Mouse (Mus musculus) heart, adult 2 months (tissue): Measurements from ENCODE around the gene Dhx36. TPM values are rescaled to one million over a fixed set of nuclear protein-coding genes. Genes with fewer than 3 reads are reported as not detected.

ENCODE experiments used
- DNase-seq, 2 experiments: peaks; one replicate each; pipeline ENCODE4 v3.0.0; 2021
- H3K27ac ChIP-seq: fragments of 200-600 bp; 2 replicates; pipeline ENCODE4 v1.8.1; 2022
- H3K27me3 ChIP-seq: fragments of 200-500 bp; 2 replicates; pipeline ENCODE4 v1.6.1; 2012; ENCODE audit warnings: mild to moderate bottlenecking, low read length, inconsistent platforms, mixed read lengths; ENCODE audit not compliant: control insufficient read depth, insufficient read depth
- H3K36me3 ChIP-seq: fragments of 200-500 bp; 2 replicates; pipeline ENCODE4 v1.6.1; 2012; ENCODE audit warnings: low read length, inconsistent platforms; ENCODE audit not compliant: control insufficient read depth, insufficient read depth
- H3K4me1 ChIP-seq: fragments of 200-500 bp; 2 replicates; pipeline ENCODE4 v1.6.1; 2011; ENCODE audit warnings: low read length; ENCODE audit not compliant: control insufficient read depth, insufficient read depth
- H3K4me3 ChIP-seq: fragments of 200-600 bp; 2 replicates; pipeline ENCODE4 v1.8.1; 2022
- H3K79me2 ChIP-seq: fragments of 200-500 bp; replicated peaks from 2 replicates; pipeline ENCODE4 v1.6.1; 2012; ENCODE audit warnings: mild to moderate bottlenecking, inconsistent platforms, low read length, moderate library complexity, mixed read lengths; ENCODE audit not compliant: control insufficient read depth, insufficient read depth
- H3K9ac ChIP-seq: fragments of 200-500 bp; 2 replicates; pipeline ENCODE4 v1.6.1; 2012; ENCODE audit warnings: low read depth, mild to moderate bottlenecking, control low read depth, inconsistent platforms, low read length, mixed read lengths
- CTCF ChIP-seq: fragments of 200-600 bp; IDR thresholded peaks from 2 replicates; pipeline ENCODE4 v1.8.1; 2022; ENCODE audit warnings: antibody characterized with exemption, mild to moderate bottlenecking, moderate library complexity
- EP300 ChIP-seq: fragments of 200-500 bp; IDR thresholded peaks from 2 replicates; pipeline ENCODE4 v1.6.1; 2011; ENCODE audit warnings: low read depth, low read length, control low read depth; ENCODE audit not compliant: insufficient read depth
- POLR2A ChIP-seq: fragments of 200-500 bp; IDR thresholded peaks from 2 replicates; pipeline ENCODE4 v1.6.1; 2011; ENCODE audit warnings: mild to moderate bottlenecking, low read depth, low read length, control low read depth; ENCODE audit not compliant: insufficient read depth
- WGBS: fragments of 180-500 bp; shearing (Covaris S2); methylation state at CpG from one replicate; pipeline ENCODE4 v1.1.7; 2018; 5-methylcytosine and 5-hydroxymethylcytosine counted together
- intact Hi-C: fragments of 180-260 bp; cut with DNase I; formaldehyde crosslinking; loops from one replicate; pipeline ENCODE4 v1.15.1; 2025
- polyA plus RNA-seq: library from polyadenylated mRNA; depleted of rRNA; stranded (reverse); fragments of >200 nt; gene quantifications from 2 replicates; pipeline ENCODE4 v1.2.3, GENCODE M21; 2012
- total RNA-seq, 2 experiments: library from RNA; stranded (reverse); gene quantifications; 2 replicates each; pipeline ENCODE4 v1.2.3; 2021

Dhx36 gene
- total and polyA plus RNA-seq, 3 experiments, result 5.0 to 17.0 (median 15.3) TPM

GRCm38 (mm10) chr3:62458284-62459013 is 48.4 kb downstream of the Dhx36 start:
- TF ChIP-seq CTCF (peak; percentile 97), POLR2A (no peak), EP300 (peak; percentile 48; the same call in 1 of the 2 replicates)
- Histone ChIP-seq H3K36me3 (no peaks in the 10 kb centered on the region; the same call in 1 of the 2 replicates), H3K27ac (no peak overlapping the region), H3K4me3 (no peak overlapping the region), H3K27me3 (no peaks in the 10 kb centered on the region), H3K9ac (no peak overlapping the region), H3K79me2 (no peaks in the 10 kb centered on the region), H3K4me1 (no peaks in the 10 kb centered on the region)
- DNase-seq, result peak; percentile 47 to 71
- WGBS, result 44% methylated on average over 6 of the region's 6 CpGs
- intact Hi-C loops, result loop anchor here (5.0 kb wide), 3 partner anchors 121 to 1216 kb away; partner anchors contain the start of gene Arhgef26

GRCm38 (mm10) chr3:62455854-62456253 is 51.0 kb downstream of the Dhx36 start:
- Histone ChIP-seq H3K36me3 (no peaks in the 10 kb centered on the region), H3K27me3 (no peaks in the 10 kb centered on the region), H3K4me1 (no peaks in the 10 kb centered on the region), H3K4me3 (no peak overlapping the region), H3K27ac (no peak overlapping the region), H3K9ac (no peak overlapping the region), H3K79me2 (no peaks in the 10 kb centered on the region)
- intact Hi-C loops, result loop anchor here (5.0 kb wide), 3 partner anchors 119 to 1214 kb away; partner anchors contain the start of gene Arhgef26
- TF ChIP-seq POLR2A, result no peak
- no peak for DNase-seq
- 50% methylated on average over 1 of the region's 1 CpGs for WGBS

- intact Hi-C loops, result no loop called here
- Histone ChIP-seq H3K79me2 (no peaks in the 10 kb centered on the region), H3K4me1 (no peaks in the 10 kb centered on the region), H3K27ac (no peak overlapping the region), H3K9ac (no peak overlapping the region), H3K27me3 (no peaks in the 10 kb centered on the region), H3K4me3 (no peak overlapping the region), H3K36me3 (no peaks in the 10 kb centered on the region)
- 45% methylated on average over 3 of the region's 3 CpGs for WGBS
- DNase-seq, result no peak
- no peak for TF ChIP-seq EP300
- TF ChIP-seq CTCF, result no peak
These were observed 52.7 kb downstream of the Dhx36 start for GRCm38 (mm10) chr3:62454096-62454495.

- 75% methylated on average over 4 of the region's 4 CpGs for WGBS
- Histone ChIP-seq H3K36me3 (no peaks in the 10 kb centered on the region), H3K27me3 (no peaks in the 10 kb centered on the region), H3K4me3 (no peak overlapping the region), H3K27ac (no peak overlapping the region), H3K79me2 (no peaks in the 10 kb centered on the region), H3K9ac (no peak overlapping the region), H3K4me1 (no peaks in the 10 kb centered on the region)
- intact Hi-C loops, result no loop called here
- no peak for DNase-seq
- no peak for TF ChIP-seq CTCF
- TF ChIP-seq POLR2A, result no peak
- no peak for TF ChIP-seq EP300
These were observed 53.8 kb downstream of the Dhx36 start for GRCm38 (mm10) chr3:62452961-62453360.

GRCm38 (mm10) chr3:62449871-62450496 is 56.8 kb downstream of the Dhx36 start:
- WGBS, result 92% methylated on average over 4 of the region's 4 CpGs
- no peaks in the 10 kb centered on the region for H3K79me2 ChIP-seq
- H3K9ac ChIP-seq, result no peak overlapping the region
- H3K4me1 ChIP-seq, result peaks cover 4% of the 10 kb centered on the region
- intact Hi-C loops, result loop anchor here (5.0 kb wide), 1 partner anchor 108 kb away; no protein-coding TSS in a partner anchor
- no peak overlapping the region for H3K27ac ChIP-seq
- no peak for DNase-seq
- no peaks in the 10 kb centered on the region for H3K27me3 ChIP-seq
- TF ChIP-seq POLR2A (no peak), EP300 (no peak), CTCF (peak; percentile 43)
- no peak overlapping the region for H3K4me3 ChIP-seq
- H3K36me3 ChIP-seq, result no peaks in the 10 kb centered on the region; the same call in 1 of the 2 replicates

GRCm38 (mm10) chr3:62447151-62447550 is 59.7 kb downstream of the Dhx36 start:
- Histone ChIP-seq H3K4me1 (peaks cover 4% of the 10 kb centered on the region), H3K27ac (no peak overlapping the region), H3K79me2 (no peaks in the 10 kb centered on the region), H3K4me3 (no peak overlapping the region), H3K36me3 (no peaks in the 10 kb centered on the region; the same call in 1 of the 2 replicates), H3K9ac (no peak overlapping the region), H3K27me3 (no peaks in the 10 kb centered on the region)
- intact Hi-C loops, result loop anchor here (5.0 kb wide), 1 partner anchor 105 kb away; no protein-coding TSS in a partner anchor
- 33% methylated on average over 8 of the region's 8 CpGs for WGBS
- TF ChIP-seq EP300, result no peak
- no peak for TF ChIP-seq CTCF
- TF ChIP-seq POLR2A, result no peak
- peak in 1 of 2 experiments; percentile 35 for DNase-seq
